10 mouse cellular contexts compared by ENCODE assay signal in genomic region chr13:39834521-39835245, GRCm38 (mm10).
DNase-seq lines count a peak whose midpoint lies in the region; ATAC-seq and TF ChIP-seq lines count a peak whose summit lies in the region.
"Had no signal": no experiment of that assay in that cellular context is flagged by ENCODE, and none has a peak within 500 bp of the region (broad histone marks: within the 10 kb centered on the region; RNA-seq: fewer than 3 reads in every experiment).

No protein-coding gene starts in this region.

- DNase-seq in cerebellum, adult 2 months, result peak; percentile 14 to 22
- DNase-seq in cerebellum, adult 8-10 months, result no peak
- peak; percentile 48 for DNase-seq in heart, adult 11 months
- no peak for DNase-seq in heart, adult 8-10 months (ENCODE audit: low spot score)
- peak; percentile 43 for DNase-seq in midbrain, embryonic 14.5 days
- no peak for DNase-seq in midbrain, embryonic 10.5 days (ENCODE audit: low spot score)
- DNase-seq in telencephalon, adult 2 months (ENCODE audit: low read depth, low spot score), result peak; percentile 28
- DNase-seq in ovary, postnatal 14 days (ENCODE audit: low spot score), result no peak
- DNase-seq: adrenal gland, adult 8-10 months had no signal

- H3K4me3 ChIP-seq in cerebellum, adult 2 months (replicated peaks; ENCODE audit: insufficient read depth, low read depth, low read length), result no peak overlapping the region
- no peak overlapping the region for H3K4me3 ChIP-seq in midbrain, embryonic 14.5 days (replicated peaks; ENCODE audit: low read depth, low read length)
- no peak overlapping the region for H3K4me3 ChIP-seq in midbrain, embryonic 10.5 days
- H3K4me3 ChIP-seq: embryonic facial prominence, embryonic 15.5 days had no signal

- no peaks in the 10 kb centered on the region for H3K27me3 ChIP-seq in cerebellum, adult 2 months (ENCODE audit: control insufficient read depth, insufficient read depth, low read length)
- H3K27me3 ChIP-seq in midbrain, embryonic 14.5 days (ENCODE audit: control insufficient read depth, insufficient read depth, low read length), result no peaks in the 10 kb centered on the region
- H3K27me3 ChIP-seq in midbrain, embryonic 10.5 days (ENCODE audit: low read depth, poor library complexity, severe bottlenecking), result peaks cover 3% of the 10 kb centered on the region; the same call in 1 of the 2 replicates
- H3K27me3 ChIP-seq: embryonic facial prominence, embryonic 15.5 days had no signal

- TF ChIP-seq CTCF in cerebellum, adult 2 months (IDR thresholded peaks at IDR 0.05; ENCODE audit: borderline replicate concordance, insufficient read depth, low read depth, low read length), result no peak

- H3K4me1 ChIP-seq in cerebellum, adult 2 months (ENCODE audit: control insufficient read depth, insufficient read depth, low read length), result no peaks in the 10 kb centered on the region
- H3K4me1 ChIP-seq in midbrain, embryonic 14.5 days (ENCODE audit: control insufficient read depth, insufficient read depth, low read length), result 0 out of 2 replicates have a peak, but pooled peaks cover 2% of the 10 kb centered on the region
- H3K4me1 ChIP-seq in midbrain, embryonic 10.5 days, result peaks cover 11% of the 10 kb centered on the region

- no peaks in the 10 kb centered on the region for H3K9me3 ChIP-seq in midbrain, embryonic 14.5 days (ENCODE audit: control insufficient read depth, low read length)
- no peaks in the 10 kb centered on the region for H3K9me3 ChIP-seq in midbrain, embryonic 10.5 days (replicated peaks)
- H3K9me3 ChIP-seq: embryonic facial prominence, embryonic 15.5 days had no signal

- WGBS in cerebellum, adult 2 months, result 20% methylated on average over 9 of the region's 9 CpGs
- WGBS in midbrain, embryonic 14.5 days, result 32% methylated on average over 9 of the region's 9 CpGs
- 57% methylated on average over 9 of the region's 9 CpGs for WGBS in midbrain, embryonic 10.5 days

- ATAC-seq in midbrain, embryonic 14.5 days (ENCODE audit: low FRiP score, low TSS enrichment), result no peak

- H3K4me2 ChIP-seq in midbrain, embryonic 14.5 days (ENCODE audit: low read length), result peak overlapping the region; percentile 26; the same call in 1 of the 2 replicates
- H3K4me2 ChIP-seq: embryonic facial prominence, embryonic 15.5 days had no signal

- H3K27ac ChIP-seq in cerebellum, adult 2 months (ENCODE audit: insufficient read depth, low read length), result no peak overlapping the region
- no peak overlapping the region for H3K27ac ChIP-seq in midbrain, embryonic 14.5 days (replicated peaks; ENCODE audit: low read depth, low read length)
- H3K27ac ChIP-seq in midbrain, embryonic 10.5 days (replicated peaks), result no peak overlapping the region
- H3K27ac ChIP-seq: embryonic facial prominence, embryonic 15.5 days had no signal

- H3K36me3 ChIP-seq in midbrain, embryonic 14.5 days (ENCODE audit: control insufficient read depth, insufficient read depth, low read length), result no peaks in the 10 kb centered on the region
- H3K36me3 ChIP-seq in midbrain, embryonic 10.5 days, result no peaks in the 10 kb centered on the region
- H3K36me3 ChIP-seq: embryonic facial prominence, embryonic 15.5 days had no signal

- TF ChIP-seq POLR2A in cerebellum, adult 2 months (IDR thresholded peaks at IDR 0.05; ENCODE audit: borderline replicate concordance, insufficient read depth, low read length), result no peak

- H3K9ac ChIP-seq in midbrain, embryonic 14.5 days (replicated peaks; ENCODE audit: low read length), result no peak overlapping the region
- H3K9ac ChIP-seq: embryonic facial prominence, embryonic 15.5 days had no signal

Comparison
In these comparisons a context has a peak if more than half of its experiments do, and no peak if none do; other contexts are left out.
1. DNase-seq: peak in cerebellum, adult 2 months (2 of 2), heart, adult 11 months (single experiment), midbrain, embryonic 14.5 days (single experiment) and telencephalon, adult 2 months (single experiment); none in cerebellum, adult 8-10 months (single experiment), heart, adult 8-10 months (single experiment), midbrain, embryonic 10.5 days (single experiment) and ovary, postnatal 14 days (single experiment).